Mouse (Mus musculus): Measurements from ENCODE around the gene Slpi. TPM values are rescaled to one million over a fixed set of nuclear protein-coding genes. Genes with fewer than 3 reads are reported as not detected.

Slpi gene
- polyA plus RNA-seq, 1 experiment = not detected

- H3K4me3 ChIP-seq (replicated peaks) = no peak overlapping the region
- peaks cover 4% of the 10 kb centered on the region for H3K4me1 ChIP-seq (ENCODE audit: control insufficient read depth)
- H3K27me3 ChIP-seq (ENCODE audit: control insufficient read depth) = peaks cover 31% of the 10 kb centered on the region
- no peak for TF ChIP-seq TAL1 (IDR thresholded peaks at IDR 0.05; ENCODE audit: low read length)
- no peak for TF ChIP-seq GATA1 (IDR thresholded peaks at IDR 0.05; ENCODE audit: low read length)
- no peaks in the 10 kb centered on the region; the same call in 1 of the 2 replicates for H3K9me3 ChIP-seq (ENCODE audit: control insufficient read depth, low read length)
- no peaks in the 10 kb centered on the region for H3K36me3 ChIP-seq (ENCODE audit: control insufficient read depth)
Measured at GRCm38 (mm10) chr2:164393126-164393525, 4.2 kb upstream of the Slpi start.

- peak overlapping the region; percentile 24 for H3K4me3 ChIP-seq (replicated peaks)
- TF ChIP-seq TAL1 (IDR thresholded peaks at IDR 0.05; ENCODE audit: low read length) (no peak), GATA1 (IDR thresholded peaks at IDR 0.05; ENCODE audit: low read length) (no peak)
Measured at GRCm38 (mm10) chr2:164389499-164389898, 604 bp upstream of the Slpi start.

GRCm38 (mm10) chr2:164386953-164387352 is 1.9 kb downstream of the Slpi start:
- Histone ChIP-seq H3K36me3 (ENCODE audit: control insufficient read depth) (no peaks in the 10 kb centered on the region), H3K27me3 (ENCODE audit: control insufficient read depth) (peaks cover 28% of the 10 kb centered on the region), H3K4me3 (replicated peaks) (no peak overlapping the region), H3K9me3 (ENCODE audit: control insufficient read depth, low read length) (no peaks in the 10 kb centered on the region), H3K4me1 (ENCODE audit: control insufficient read depth) (peaks cover 4% of the 10 kb centered on the region)
- no peak for TF ChIP-seq GATA1 (IDR thresholded peaks at IDR 0.05; ENCODE audit: low read length)
- no peak for TF ChIP-seq TAL1 (IDR thresholded peaks at IDR 0.05; ENCODE audit: low read length)

More at GRCm38 (mm10) chr2:164389499-164389898, 604 bp upstream of the Slpi start:
- H3K4me1 ChIP-seq (ENCODE audit: control insufficient read depth) = peaks cover 4% of the 10 kb centered on the region
- no peaks in the 10 kb centered on the region for H3K36me3 ChIP-seq (ENCODE audit: control insufficient read depth)
- H3K9me3 ChIP-seq (ENCODE audit: control insufficient read depth, low read length) = no peaks in the 10 kb centered on the region
- H3K27me3 ChIP-seq (ENCODE audit: control insufficient read depth) = peaks cover 33% of the 10 kb centered on the region

GRCm38 (mm10) chr2:164385927-164386763 is 2.8 kb downstream of the Slpi start:
- Histone ChIP-seq H3K27me3 (ENCODE audit: control insufficient read depth) (peaks cover 28% of the 10 kb centered on the region), H3K4me1 (ENCODE audit: control insufficient read depth) (peaks cover 4% of the 10 kb centered on the region), H3K36me3 (ENCODE audit: control insufficient read depth) (no peaks in the 10 kb centered on the region), H3K9me3 (ENCODE audit: control insufficient read depth, low read length) (no peaks in the 10 kb centered on the region), H3K4me3 (replicated peaks) (no peak overlapping the region)
- TF ChIP-seq GATA1 (IDR thresholded peaks at IDR 0.05; ENCODE audit: low read length) (no peak), TAL1 (IDR thresholded peaks at IDR 0.05; ENCODE audit: low read length) (no peak)

- Histone ChIP-seq H3K4me3 (replicated peaks) (no peak overlapping the region), H3K4me1 (ENCODE audit: control insufficient read depth) (no peaks in the 10 kb centered on the region), H3K36me3 (ENCODE audit: control insufficient read depth) (no peaks in the 10 kb centered on the region), H3K9me3 (ENCODE audit: control insufficient read depth, low read length) (no peaks in the 10 kb centered on the region), H3K27me3 (ENCODE audit: control insufficient read depth) (peaks cover 11% of the 10 kb centered on the region)
- TF ChIP-seq TAL1 (IDR thresholded peaks at IDR 0.05; ENCODE audit: low read length) (no peak), GATA1 (IDR thresholded peaks at IDR 0.05; ENCODE audit: low read length) (no peak)
Measured at GRCm38 (mm10) chr2:164383656-164384399, 5.1 kb downstream of the Slpi start.

GRCm38 (mm10) chr2:164382971-164383370 is 5.9 kb downstream of the Slpi start:
- TF ChIP-seq TAL1 (IDR thresholded peaks at IDR 0.05; ENCODE audit: low read length) (no peak), GATA1 (IDR thresholded peaks at IDR 0.05; ENCODE audit: low read length) (no peak)
- Histone ChIP-seq H3K4me1 (ENCODE audit: control insufficient read depth) (no peaks in the 10 kb centered on the region), H3K36me3 (ENCODE audit: control insufficient read depth) (no peaks in the 10 kb centered on the region), H3K27me3 (ENCODE audit: control insufficient read depth) (peaks cover 3% of the 10 kb centered on the region; the same call in 1 of the 2 replicates), H3K9me3 (ENCODE audit: control insufficient read depth, low read length) (no peaks in the 10 kb centered on the region), H3K4me3 (replicated peaks) (no peak overlapping the region)

GRCm38 (mm10) chr2:164381726-164382125 is 7.2 kb downstream of the Slpi start:
- TF ChIP-seq TAL1 (IDR thresholded peaks at IDR 0.05; ENCODE audit: low read length) = no peak
- no peak for TF ChIP-seq GATA1 (IDR thresholded peaks at IDR 0.05; ENCODE audit: low read length)
- Histone ChIP-seq H3K4me3 (replicated peaks) (no peak overlapping the region), H3K36me3 (ENCODE audit: control insufficient read depth) (no peaks in the 10 kb centered on the region), H3K9me3 (ENCODE audit: control insufficient read depth, low read length) (no peaks in the 10 kb centered on the region), H3K27me3 (ENCODE audit: control insufficient read depth) (peaks cover 3% of the 10 kb centered on the region; the same call in 1 of the 2 replicates), H3K4me1 (ENCODE audit: control insufficient read depth) (no peaks in the 10 kb centered on the region)

- no peaks in the 10 kb centered on the region for H3K9me3 ChIP-seq (ENCODE audit: control insufficient read depth, low read length)
- H3K4me1 ChIP-seq (ENCODE audit: control insufficient read depth) = no peaks in the 10 kb centered on the region
- no peak for TF ChIP-seq TAL1 (IDR thresholded peaks at IDR 0.05; ENCODE audit: low read length)
- TF ChIP-seq GATA1 (IDR thresholded peaks at IDR 0.05; ENCODE audit: low read length) = no peak
- H3K27me3 ChIP-seq (ENCODE audit: control insufficient read depth) = no peaks in the 10 kb centered on the region
- no peak overlapping the region for H3K4me3 ChIP-seq (replicated peaks)
- H3K36me3 ChIP-seq (ENCODE audit: control insufficient read depth) = no peaks in the 10 kb centered on the region
Measured at GRCm38 (mm10) chr2:164377478-164378426, 11.1 kb downstream of the Slpi start.

Measured in erythroblast, embryonic 14.5 days (primary cell).